Mouse (Mus musculus) liver, adult 2 months (tissue): ENCODE measurements around the gene Cep63. TPM values are rescaled to one million over a fixed set of nuclear protein-coding genes. Genes with fewer than 3 reads are reported as not detected.

Source experiments
- DNase-seq: peaks from one replicate; pipeline ENCODE4 v3.0.0-alpha.2; 2011; ENCODE audit warnings: low read depth, low spot score; ENCODE audit errors: extremely low read depth
- H3K27ac ChIP-seq: fragments of 200-500 bp; replicated peaks from 2 replicates; pipeline ENCODE4 v1.5.1; 2012; ENCODE audit warnings: low read depth, mild to moderate bottlenecking, control low read depth, inconsistent platforms, low read length; ENCODE audit not compliant: insufficient read depth
- H3K27me3 ChIP-seq: fragments of 200-500 bp; 2 replicates; pipeline ENCODE4 v1.6.1; 2012; ENCODE audit warnings: mild to moderate bottlenecking, moderate library complexity, low read length, inconsistent platforms; ENCODE audit not compliant: control insufficient read depth, insufficient read depth
- H3K36me3 ChIP-seq: fragments of 200-500 bp; 2 replicates; pipeline ENCODE4 v1.6.1; 2012; ENCODE audit warnings: low read length, inconsistent platforms; ENCODE audit not compliant: control insufficient read depth, insufficient read depth
- H3K4me1 ChIP-seq: fragments of 200-500 bp; 2 replicates; pipeline ENCODE4 v1.6.1; 2011; ENCODE audit warnings: low read length; ENCODE audit not compliant: control insufficient read depth, insufficient read depth
- H3K4me3 ChIP-seq: fragments of 200-500 bp; 2 replicates; pipeline ENCODE4 v1.5.1; 2011; ENCODE audit warnings: low read depth, mild to moderate bottlenecking, control low read depth, low read length, moderate library complexity; ENCODE audit not compliant: insufficient read depth
- H3K79me2 ChIP-seq: fragments of 200-500 bp; 2 replicates; pipeline ENCODE4 v1.6.1; 2012; ENCODE audit warnings: inconsistent platforms, mild to moderate bottlenecking, low read length, moderate library complexity; ENCODE audit not compliant: control insufficient read depth, insufficient read depth
- H3K9ac ChIP-seq: fragments of 200-500 bp; 2 replicates; pipeline ENCODE4 v1.6.1; 2012; ENCODE audit warnings: low read depth, mild to moderate bottlenecking, control low read depth, inconsistent platforms, low read length
- CTCF ChIP-seq: fragments of 200-500 bp; IDR thresholded peaks from 2 replicates; pipeline ENCODE4 v1.5.1; 2011; ENCODE audit warnings: low read depth, low read length, control low read depth
- POLR2A ChIP-seq: fragments of 200-500 bp; IDR thresholded peaks from 2 replicates; pipeline ENCODE4 v1.6.1; 2011; ENCODE audit warnings: low read length, control low read depth; ENCODE audit not compliant: insufficient read depth; ENCODE audit errors: extremely low read depth
- WGBS: fragments of 180-500 bp; shearing (Covaris S2); methylation state at CpG from one replicate; pipeline ENCODE4 v1.1.7; 2018; 5-methylcytosine and 5-hydroxymethylcytosine counted together
- polyA plus RNA-seq: library from polyadenylated mRNA; depleted of rRNA; stranded (reverse); fragments of >200 nt; gene quantifications from 2 replicates; pipeline ENCODE4 v1.2.3, GENCODE M21; 2012
- total RNA-seq: library from RNA; depleted of rRNA; stranded (reverse); fragments of >200 nt; gene quantifications from 2 replicates; pipeline ENCODE4 v1.2.3, GENCODE M21; 2014

The Cep63 gene
- total and polyA plus RNA-seq, 2 experiments = 2.0 to 6.5 TPM

- WGBS = 82% methylated on average over 7 of the region's 7 CpGs
- Histone ChIP-seq H3K36me3 (no peaks in the 10 kb centered on the region), H3K4me1 (no peaks in the 10 kb centered on the region), H3K27me3 (no peaks in the 10 kb centered on the region; the same call in 1 of the 2 replicates), H3K27ac (no peak overlapping the region), H3K4me3 (no peak overlapping the region), H3K79me2 (no peaks in the 10 kb centered on the region), H3K9ac (no peak overlapping the region)
- TF ChIP-seq POLR2A = no peak
- no peak for TF ChIP-seq CTCF
- DNase-seq = no peak
Observed at GRCm38 (mm10) chr9:102547028-102547354, 79.3 kb downstream of the Cep63 start.

- no peaks in the 10 kb centered on the region; the same call in 1 of the 2 replicates for H3K27me3 ChIP-seq
- TF ChIP-seq CTCF (no peak), POLR2A (no peak)
- 75% methylated on average over 20 of the region's 20 CpGs for WGBS
- H3K4me1 ChIP-seq = no peaks in the 10 kb centered on the region
- H3K36me3 ChIP-seq = no peaks in the 10 kb centered on the region
- DNase-seq = no peak
- no peaks in the 10 kb centered on the region for H3K79me2 ChIP-seq
- no peak overlapping the region for H3K4me3 ChIP-seq
- H3K27ac ChIP-seq = no peak overlapping the region
- no peak overlapping the region for H3K9ac ChIP-seq
Observed at GRCm38 (mm10) chr9:102546256-102547027, 79.9 kb downstream of the Cep63 start.

GRCm38 (mm10) chr9:102545406-102546255, 80.7 kb downstream of the Cep63 start:
- Histone ChIP-seq H3K36me3 (no peaks in the 10 kb centered on the region), H3K4me3 (no peak overlapping the region), H3K9ac (no peak overlapping the region), H3K79me2 (no peaks in the 10 kb centered on the region), H3K27ac (no peak overlapping the region), H3K27me3 (no peaks in the 10 kb centered on the region; the same call in 1 of the 2 replicates), H3K4me1 (no peaks in the 10 kb centered on the region)
- no peak for DNase-seq
- 54% methylated on average over 22 of the region's 22 CpGs for WGBS
- TF ChIP-seq POLR2A (no peak), CTCF (no peak)

- Histone ChIP-seq H3K4me3 (no peak overlapping the region), H3K27me3 (no peaks in the 10 kb centered on the region; the same call in 1 of the 2 replicates)
Observed at GRCm38 (mm10) chr9:102544773-102545366, 81.5 kb downstream of the Cep63 start.

GRCm38 (mm10) chr9:102544116-102544772, 82.1 kb downstream of the Cep63 start:
- no peak overlapping the region for H3K9ac ChIP-seq
- no peaks in the 10 kb centered on the region; the same call in 1 of the 2 replicates for H3K27me3 ChIP-seq
- TF ChIP-seq CTCF (no peak), POLR2A (no peak)
- H3K4me3 ChIP-seq = no peak overlapping the region
- no peaks in the 10 kb centered on the region for H3K36me3 ChIP-seq
- H3K4me1 ChIP-seq = no peaks in the 10 kb centered on the region
- no peak for DNase-seq
- H3K79me2 ChIP-seq = no peaks in the 10 kb centered on the region
- H3K27ac ChIP-seq = no peak overlapping the region
- 29% methylated on average over 11 of the region's 11 CpGs for WGBS

More at GRCm38 (mm10) chr9:102544773-102545366, 81.5 kb downstream of the Cep63 start:
- Histone ChIP-seq H3K36me3 (no peaks in the 10 kb centered on the region), H3K27ac (no peak overlapping the region), H3K4me1 (no peaks in the 10 kb centered on the region), H3K79me2 (no peaks in the 10 kb centered on the region), H3K9ac (no peak overlapping the region)
- 4% methylated on average over 26 of the region's 26 CpGs for WGBS
- DNase-seq = peak; percentile 22
- TF ChIP-seq CTCF (peak; percentile 95), POLR2A (no peak)
